Mouse (Mus musculus) kidney, adult 2 months (tissue): ENCODE results near the gene Zfp62. TPM values are rescaled to one million over a fixed set of nuclear protein-coding genes. Genes with fewer than 3 reads are reported as not detected.
A peak's percentile ranks its signal among the peaks of the same experiment; 100 is the strongest.

Source experiments
- DNase-seq: peaks from one replicate; pipeline ENCODE4 v3.0.0; 2021
- H3K27ac ChIP-seq: fragments of 200-500 bp; 2 replicates; pipeline ENCODE4 v1.5.1; 2012; ENCODE audit warnings: low read depth, low read length, control low read depth, inconsistent platforms; ENCODE audit not compliant: insufficient read depth
- H3K27me3 ChIP-seq: fragments of 200-500 bp; replicated peaks from 2 replicates; pipeline ENCODE4 v1.6.1; 2012; ENCODE audit warnings: mild to moderate bottlenecking, moderate library complexity, low read length, inconsistent platforms; ENCODE audit not compliant: control insufficient read depth, insufficient read depth
- H3K36me3 ChIP-seq: fragments of 200-500 bp; 2 replicates; pipeline ENCODE4 v1.6.1; 2012; ENCODE audit warnings: mild to moderate bottlenecking, moderate library complexity, low read length, inconsistent platforms; ENCODE audit not compliant: control insufficient read depth, insufficient read depth
- H3K4me1 ChIP-seq: fragments of 200-500 bp; 2 replicates; pipeline ENCODE4 v1.6.1; 2011; ENCODE audit warnings: low read length; ENCODE audit not compliant: control insufficient read depth, insufficient read depth
- H3K4me3 ChIP-seq: fragments of 200-500 bp; 2 replicates; pipeline ENCODE4 v1.5.1; 2011; ENCODE audit warnings: mild to moderate bottlenecking, low read depth, low read length, control low read depth; ENCODE audit not compliant: insufficient read depth
- CTCF ChIP-seq: fragments of 200-500 bp; conservative IDR thresholded peaks from 2 replicates; pipeline ENCODE4 v1.5.1; 2011; ENCODE audit warnings: low read depth, mild to moderate bottlenecking, control low read depth, low read length, moderate library complexity, mixed read lengths; ENCODE audit not compliant: insufficient read depth, insufficient read length
- POLR2A ChIP-seq: fragments of 200-500 bp; IDR thresholded peaks from one replicate; pipeline ENCODE4 v1.6.1; 2011; ENCODE audit warnings: low read depth, low read length, control low read depth
- WGBS: fragments of 180-500 bp; shearing (Covaris S2); methylation state at CpG from one replicate; pipeline ENCODE4 v1.1.7; 2018; 5-methylcytosine and 5-hydroxymethylcytosine counted together
- polyA plus RNA-seq: library from polyadenylated mRNA; depleted of rRNA; stranded (reverse); fragments of >200 nt; gene quantifications from 2 replicates; pipeline ENCODE4 v1.2.3, GENCODE M21; 2012

Zfp62 gene
- polyA plus RNA-seq, 1 experiment, result 2.6 TPM

GRCm38 (mm10) chr11:49248974-49249700 lies 46.0 kb downstream of the Zfp62 start:
- H3K4me1 ChIP-seq, result peaks cover 38% of the 10 kb centered on the region
- H3K4me3 ChIP-seq, result peak overlapping the region; percentile 3; the same call in 1 of the 2 replicates
- 28% methylated on average over 6 of the region's 6 CpGs for WGBS
- peak overlapping the region; percentile 94 for H3K27ac ChIP-seq
- H3K27me3 ChIP-seq, result no peaks in the 10 kb centered on the region
- DNase-seq, result no peak
- TF ChIP-seq CTCF (no peak), POLR2A (no peak)
- no peaks in the 10 kb centered on the region; the same call in 1 of the 2 replicates for H3K36me3 ChIP-seq

GRCm38 (mm10) chr11:49249811-49250421 lies 46.8 kb downstream of the Zfp62 start:
- no peaks in the 10 kb centered on the region for H3K27me3 ChIP-seq
- peak overlapping the region; percentile 83 for H3K4me3 ChIP-seq
- peak overlapping the region; percentile 94 for H3K27ac ChIP-seq
- H3K36me3 ChIP-seq, result no peaks in the 10 kb centered on the region; the same call in 1 of the 2 replicates
- H3K4me1 ChIP-seq, result peaks cover 38% of the 10 kb centered on the region
- no peak for TF ChIP-seq CTCF
- TF ChIP-seq POLR2A, result no peak
- DNase-seq, result peak; percentile 70
- 7% methylated on average over 10 of the region's 10 CpGs for WGBS

GRCm38 (mm10) chr11:49250422-49251379 lies 47.6 kb downstream of the Zfp62 start:
- peak; percentile 96 for DNase-seq
- Histone ChIP-seq H3K4me3 (peak overlapping the region; percentile 83), H3K36me3 (peaks cover 2% of the 10 kb centered on the region; the same call in 1 of the 2 replicates), H3K4me1 (peaks cover 37% of the 10 kb centered on the region), H3K27me3 (no peaks in the 10 kb centered on the region), H3K27ac (peak overlapping the region; percentile 95)
- TF ChIP-seq POLR2A, result peak; percentile 86
- TF ChIP-seq CTCF, result peak; percentile 26; the same call in 1 of the 2 replicates
- WGBS, result 1% methylated on average over 45 of the region's 45 CpGs

GRCm38 (mm10) chr11:49251380-49251761 lies 48.3 kb downstream of the Zfp62 start:
- H3K4me1 ChIP-seq, result peaks cover 42% of the 10 kb centered on the region
- H3K27me3 ChIP-seq, result no peaks in the 10 kb centered on the region
- DNase-seq, result no peak
- WGBS, result 32% methylated on average over 7 of the region's 7 CpGs
- peaks cover 2% of the 10 kb centered on the region; the same call in 1 of the 2 replicates for H3K36me3 ChIP-seq
- peak overlapping the region; percentile 83 for H3K4me3 ChIP-seq
- no peak for TF ChIP-seq POLR2A
- TF ChIP-seq CTCF, result no peak
- H3K27ac ChIP-seq, result peak overlapping the region; percentile 95

GRCm38 (mm10) chr11:49252048-49252447 lies 49.0 kb downstream of the Zfp62 start:
- H3K36me3 ChIP-seq, result peaks cover 2% of the 10 kb centered on the region; the same call in 1 of the 2 replicates
- 43% methylated on average over 5 of the region's 5 CpGs for WGBS
- H3K27me3 ChIP-seq, result no peaks in the 10 kb centered on the region
- no peak for DNase-seq
- H3K4me3 ChIP-seq, result peak overlapping the region; percentile 9; the same call in 1 of the 2 replicates
- H3K4me1 ChIP-seq, result peaks cover 39% of the 10 kb centered on the region
- no peak for TF ChIP-seq POLR2A
- 0 out of 2 replicates have a peak overlapping the region, but pooled peaks have one; percentile 29 for H3K27ac ChIP-seq

- Histone ChIP-seq H3K36me3 (peaks cover 2% of the 10 kb centered on the region; the same call in 1 of the 2 replicates), H3K4me3 (no peak overlapping the region), H3K4me1 (peaks cover 34% of the 10 kb centered on the region), H3K27ac (no peak overlapping the region), H3K27me3 (no peaks in the 10 kb centered on the region)
- WGBS, result 50% methylated on average over 6 of the region's 6 CpGs
- TF ChIP-seq POLR2A, result no peak
- TF ChIP-seq CTCF, result no peak
- DNase-seq, result no peak
Observed at GRCm38 (mm10) chr11:49253035-49253434, 49.9 kb downstream of the Zfp62 start.
